Mouse (Mus musculus) gastrocnemius, postnatal 25 days (tissue): Measurements from ENCODE around the gene Phf19. TPM values are rescaled to one million over a fixed set of nuclear protein-coding genes. Genes with fewer than 3 reads are reported as not detected.

Experiments
- DNase-seq: peaks from one replicate; pipeline ENCODE4 v3.0.0; 2022
- total RNA-seq, 2 experiments: library from RNA; stranded (reverse); gene quantifications; 1 replicate in 1 of 2; 2 replicates in 1 of 2; pipeline ENCODE4 v1.2.3; 2021

The Phf19 gene
- total RNA-seq, 2 experiments from 2014 or later: 0.91 to 1.3 TPM

GRCm38 (mm10) chr2:34896821-34897460 is 16.9 kb downstream of the Phf19 start:
- no peak for DNase-seq

- DNase-seq: no peak
Measured at GRCm38 (mm10) chr2:34895503-34896113, 18.2 kb downstream of the Phf19 start.

GRCm38 (mm10) chr2:34893950-34894349 is 19.9 kb downstream of the Phf19 start:
- no peak for DNase-seq

GRCm38 (mm10) chr2:34884186-34884585 is 29.6 kb downstream of the Phf19 start:
- DNase-seq: no peak

- no peak for DNase-seq
Measured at GRCm38 (mm10) chr2:34883190-34883589, 30.6 kb downstream of the Phf19 start.

- no peak for DNase-seq
Measured at GRCm38 (mm10) chr2:34882757-34883156, 31.1 kb downstream of the Phf19 start.

- no peak for DNase-seq
Measured at GRCm38 (mm10) chr2:34880054-34880453, 33.8 kb downstream of the Phf19 start.

GRCm38 (mm10) chr2:34874816-34875345 is 38.9 kb downstream of the Phf19 start, which contains the start of gene Psmd5:
Gene Psmd5 (minus strand): TSS chr2:34874968.
- no peak for DNase-seq

GRCm38 (mm10) chr2:34874271-34874670 is 39.6 kb downstream of the Phf19 start, which contains the start of gene Cutal:
Gene Cutal (plus strand): TSS chr2:34874396.
- DNase-seq: no peak

GRCm38 (mm10) chr2:34870520-34871474 is 43.0 kb downstream of the Phf19 start:
- peak; percentile 93 for DNase-seq

- no peak for DNase-seq
Measured at GRCm38 (mm10) chr2:34869680-34870079, 44.1 kb downstream of the Phf19 start.

GRCm38 (mm10) chr2:34857728-34858127 is 56.1 kb downstream of the Phf19 start:
- DNase-seq: no peak

- no peak for DNase-seq
Measured at GRCm38 (mm10) chr2:34855265-34855664, 58.6 kb downstream of the Phf19 start.

- no peak for DNase-seq
Measured at GRCm38 (mm10) chr2:34847702-34848101, 66.1 kb downstream of the Phf19 start.

Other genes starting within 250 kb of the Phf19 start
- 10 to 100 TPM; 29.8 to 32.5 TPM for gene Gapvd1, start 158.8 kb downstream of the Phf19 start, total RNA-seq
- gene Hspa5, start 142.1 kb downstream of the Phf19 start, total RNA-seq: 100 to 1,000 TPM; 189 to 222 TPM
- gene Rabepk, start 114.1 kb downstream of the Phf19 start, total RNA-seq: 1 to 10 TPM; 8.1 to 9.8 TPM
- gene Fbxw2, start 87.7 kb downstream of the Phf19 start, total RNA-seq: 10 to 100 TPM; 44.7 TPM
- under 1 TPM in 1 of 2 experiments, not detected in 1; 0.20 TPM for gene Gm34653, start 81.0 kb downstream of the Phf19 start, total RNA-seq
- gene Cutal, start 39.6 kb downstream of the Phf19 start, total RNA-seq: under 1 TPM; 0.38 TPM
- gene Psmd5, start 39.1 kb downstream of the Phf19 start, total RNA-seq: 10 to 100 TPM in 1 of 2 experiments, 1 to 10 TPM in 1; 8.2 to 13.3 TPM
- gene Traf1, start 47.7 kb upstream of the Phf19 start, total RNA-seq: 1 to 10 TPM in 1 of 2 experiments, under 1 TPM in 1; 0.46 to 1.3 TPM
- gene Hc, start 147.4 kb upstream of the Phf19 start, total RNA-seq: not detected
- gene AI182371, start 187.5 kb upstream of the Phf19 start, total RNA-seq: not detected
- gene Cntrl, start 195.5 kb upstream of the Phf19 start, total RNA-seq: 1 to 10 TPM; 5.4 to 7.5 TPM